In the genomic region with DNA sequence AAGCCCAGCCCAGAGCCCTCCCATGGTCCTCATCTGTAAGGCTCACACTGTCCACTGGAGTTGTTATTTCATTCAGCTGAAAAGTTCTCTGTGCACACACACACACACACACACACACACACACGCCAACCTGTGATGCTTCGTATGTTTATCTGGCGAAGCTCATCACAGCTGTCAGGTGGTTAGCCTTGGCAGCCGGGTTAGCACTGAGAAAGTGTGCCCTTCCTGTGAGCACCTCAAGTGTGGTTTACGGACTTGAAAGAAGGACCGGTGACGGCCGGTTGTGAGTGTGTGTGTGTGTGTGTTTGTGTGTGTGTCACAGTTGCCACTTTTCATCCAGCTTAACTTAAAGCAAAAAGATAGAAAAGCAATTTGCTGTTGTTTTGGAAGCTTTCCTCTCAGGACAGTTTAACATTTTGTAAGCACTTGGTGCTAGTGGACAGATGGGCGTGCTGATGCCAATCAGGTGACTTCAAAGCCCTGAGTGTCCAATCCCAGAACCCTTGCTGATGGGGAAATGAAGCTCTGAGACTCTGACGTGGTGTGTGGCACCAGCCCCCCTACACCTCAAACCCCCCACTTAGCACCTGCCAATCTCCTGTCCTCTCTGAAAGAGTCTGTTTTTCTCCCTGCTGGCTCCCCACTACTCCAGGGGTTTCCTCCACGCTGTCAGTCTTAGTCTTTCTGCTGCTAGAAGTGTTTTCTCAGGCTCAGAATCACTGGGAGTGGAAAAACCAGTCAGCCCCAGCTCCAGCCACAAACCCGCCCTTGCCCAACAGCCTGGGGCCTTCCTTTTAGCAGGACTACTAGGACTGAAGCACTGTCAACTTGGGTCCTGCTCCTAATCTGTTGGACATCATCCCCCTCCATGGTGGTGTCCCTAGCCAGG, we compare ENCODE assay signal across 10 mouse cellular contexts.
DNase-seq lines count a peak whose midpoint lies in the region; ATAC-seq and TF ChIP-seq lines count a peak whose summit lies in the region.
"Had no signal": no experiment of that assay in that cellular context is flagged by ENCODE, and none has a peak within 500 bp of the region (broad histone marks: within the 10 kb centered on the region; RNA-seq: fewer than 3 reads in every experiment).

No protein-coding gene starts in this region.

- H3K4me3 ChIP-seq in hindbrain, embryonic 11.5 days (ENCODE audit: low read depth, low read length): no peak overlapping the region
- no peak overlapping the region for H3K4me3 ChIP-seq in hindbrain, postnatal 0 days (ENCODE audit: low read length)
- H3K4me3 ChIP-seq in limb, embryonic 15.5 days: no peak overlapping the region
- H3K4me3 ChIP-seq: embryonic facial prominence, embryonic 12.5 days; neural tube, embryonic 15.5 days had no signal

- no peaks in the 10 kb centered on the region for H3K36me3 ChIP-seq in hindbrain, embryonic 11.5 days (ENCODE audit: control insufficient read depth, insufficient read depth, low read length)
- H3K36me3 ChIP-seq in hindbrain, postnatal 0 days (ENCODE audit: insufficient read depth, low read length): no peaks in the 10 kb centered on the region
- H3K36me3 ChIP-seq in limb, embryonic 15.5 days: no peaks in the 10 kb centered on the region
- H3K36me3 ChIP-seq: embryonic facial prominence, embryonic 12.5 days; neural tube, embryonic 15.5 days had no signal

- DNase-seq in hindbrain, embryonic 11.5 days (ENCODE audit: low spot score): no peak
- no peak for DNase-seq in hindbrain, postnatal 0 days (ENCODE audit: low spot score)
- DNase-seq in 3T3-L1 (ENCODE audit: low read depth, low spot score): peak; percentile 58
- no peak for DNase-seq in right cerebral cortex, postnatal 25 days
- no peak for DNase-seq in frontal cortex, postnatal 25 days (ENCODE audit: low spot score in 2 of 2)

- 0 out of 2 replicates have a peak overlapping the region, but pooled peaks have one; percentile 3 for H3K27ac ChIP-seq in hindbrain, embryonic 11.5 days (ENCODE audit: low read depth, low read length)
- H3K27ac ChIP-seq in hindbrain, postnatal 0 days: no peak overlapping the region
- peak overlapping the region; percentile 34; the same call in 1 of the 2 replicates for H3K27ac ChIP-seq in limb, embryonic 15.5 days
- H3K27ac ChIP-seq: macrophage; neural tube, embryonic 15.5 days had no signal

- WGBS in hindbrain, embryonic 11.5 days: 73% methylated on average over 12 of the region's 12 CpGs
- 74% methylated on average over 12 of the region's 12 CpGs for whole genome bisulfite sequencing in hindbrain, postnatal 0 days
- WGBS in limb, embryonic 15.5 days: 69% methylated on average over 12 of the region's 12 CpGs

- no peak overlapping the region for H3K9ac ChIP-seq in hindbrain, embryonic 11.5 days (ENCODE audit: low read depth, low read length)
- no peak overlapping the region for H3K9ac ChIP-seq in hindbrain, postnatal 0 days (replicated peaks; ENCODE audit: low read length)
- no peak overlapping the region for H3K9ac ChIP-seq in limb, embryonic 15.5 days
- H3K9ac ChIP-seq: embryonic facial prominence, embryonic 12.5 days; neural tube, embryonic 15.5 days had no signal

- TF ChIP-seq CTCF in hindbrain, postnatal 0 days (IDR thresholded peaks at IDR 0.05; ENCODE audit: low read depth): no peak

- H3K9me3 ChIP-seq in hindbrain, embryonic 11.5 days (ENCODE audit: control insufficient read depth, low read length): no peaks in the 10 kb centered on the region
- no peaks in the 10 kb centered on the region for H3K9me3 ChIP-seq in hindbrain, postnatal 0 days (ENCODE audit: low read length)
- H3K9me3 ChIP-seq in limb, embryonic 15.5 days: no peaks in the 10 kb centered on the region
- H3K9me3 ChIP-seq: embryonic facial prominence, embryonic 12.5 days; neural tube, embryonic 15.5 days had no signal

- H3K27me3 ChIP-seq in hindbrain, embryonic 11.5 days (ENCODE audit: control insufficient read depth, insufficient read depth, low read length): no peaks in the 10 kb centered on the region
- no peaks in the 10 kb centered on the region for H3K27me3 ChIP-seq in hindbrain, postnatal 0 days (ENCODE audit: insufficient read depth, low read length)
- no peaks in the 10 kb centered on the region for H3K27me3 ChIP-seq in limb, embryonic 15.5 days
- H3K27me3 ChIP-seq: embryonic facial prominence, embryonic 12.5 days; neural tube, embryonic 15.5 days had no signal

- H3K4me2 ChIP-seq in hindbrain, embryonic 11.5 days (replicated peaks; ENCODE audit: low read depth, low read length): no peak overlapping the region
- no peak overlapping the region for H3K4me2 ChIP-seq in hindbrain, postnatal 0 days (ENCODE audit: low read depth, low read length)
- H3K4me2 ChIP-seq in limb, embryonic 15.5 days: no peak overlapping the region
- H3K4me2 ChIP-seq: embryonic facial prominence, embryonic 12.5 days; neural tube, embryonic 15.5 days had no signal

- no peak for ATAC-seq in hindbrain, embryonic 11.5 days (ENCODE audit: low FRiP score)
- ATAC-seq in hindbrain, postnatal 0 days: no peak
- peak; percentile 77 for ATAC-seq in CD4-positive, CD25-positive, alpha-beta regulatory T cell, adult 4 months
- ATAC-seq in limb, embryonic 15.5 days (ENCODE audit: insufficient number of reproducible peaks, low FRiP score, low TSS enrichment, low read depth): no peak

- no peaks in the 10 kb centered on the region for H3K4me1 ChIP-seq in hindbrain, embryonic 11.5 days (replicated peaks; ENCODE audit: control insufficient read depth, insufficient read depth, low read length)
- H3K4me1 ChIP-seq in hindbrain, postnatal 0 days (ENCODE audit: insufficient read depth, low read length): no peaks in the 10 kb centered on the region; the same call in 1 of the 2 replicates
- peaks cover 47% of the 10 kb centered on the region for H3K4me1 ChIP-seq in limb, embryonic 15.5 days
